Mouse (Mus musculus) C2C12 (cell line): ENCODE results near the gene Rsph1. TPM values are rescaled to one million over a fixed set of nuclear protein-coding genes. Genes with fewer than 3 reads are reported as not detected.

Experiments
- H3K27me3 ChIP-seq: one replicate; pipeline ENCODE4 v1.6.1; 2011; ENCODE audit not compliant: control insufficient read depth, insufficient read depth, insufficient read length
- H3K36me3 ChIP-seq: one replicate; pipeline ENCODE4 v1.6.1; 2011; ENCODE audit not compliant: control insufficient read depth, insufficient read depth
- H3K4me3 ChIP-seq: one replicate; pipeline ENCODE4 v1.5.1; 2011; ENCODE audit warnings: mild to moderate bottlenecking, control low read depth; ENCODE audit not compliant: poor library complexity, insufficient read depth, severe bottlenecking
- H3K79me2 ChIP-seq: one replicate; pipeline ENCODE4 v1.6.1; 2011; ENCODE audit not compliant: control insufficient read depth, insufficient read depth
- H3K79me3 ChIP-seq: one replicate; pipeline ENCODE4 v1.6.1; 2011; ENCODE audit warnings: low read depth, control low read depth
- H3ac ChIP-seq: one replicate; pipeline ENCODE3; 2011; ENCODE audit warnings: low read depth; ENCODE audit not compliant: control insufficient read depth, insufficient read length
- CEBPB ChIP-seq: IDR thresholded peaks from one replicate; pipeline ENCODE4 v1.6.1; 2011; ENCODE audit warnings: low read depth, mild to moderate bottlenecking, control low read depth, moderate library complexity
- CTCF ChIP-seq: IDR thresholded peaks from one replicate; pipeline ENCODE4 v1.5.1; 2011; ENCODE audit not compliant: control insufficient read depth, insufficient read depth, insufficient read length
- FOSL1 ChIP-seq: IDR thresholded peaks from one replicate; pipeline ENCODE4 v1.8.0; 2011; ENCODE audit warnings: mild to moderate bottlenecking, low read length; ENCODE audit not compliant: poor library complexity, insufficient read depth, severe bottlenecking
- MAX ChIP-seq: IDR thresholded peaks from one replicate; pipeline ENCODE4 v1.6.1; 2011; ENCODE audit warnings: mild to moderate bottlenecking, control low read depth
- MYOD1 ChIP-seq: IDR thresholded peaks from one replicate; pipeline ENCODE4 v1.6.1; 2011; ENCODE audit warnings: low read depth; ENCODE audit not compliant: control insufficient read depth, insufficient read length
- MYOG ChIP-seq: IDR thresholded peaks from one replicate; pipeline ENCODE4 v1.6.1; 2011; ENCODE audit not compliant: control insufficient read depth, insufficient read length; ENCODE audit errors: extremely low read depth
- USF1 ChIP-seq: IDR thresholded peaks from one replicate; pipeline ENCODE4 v1.6.1; 2011; ENCODE audit warnings: low read depth, mild to moderate bottlenecking, control low read depth, moderate library complexity
- polyA plus RNA-seq: library from polyadenylated mRNA; unstranded; fragments of >200 nt; fragmentation: generic; extraction: Trizol; gene quantifications from one replicate; pipeline ENCODE4 v1.2.1, GENCODE M21; 2012; ENCODE audit warnings: missing spikeins

Rsph1 gene
- polyA plus RNA-seq, 1 experiment: 0.20 TPM

GRCm38 (mm10) chr17:31305776-31306120 is 28.6 kb upstream of the Rsph1 start:
- no peaks in the 10 kb centered on the region for H3K79me2 ChIP-seq
- TF ChIP-seq CTCF (no peak), MAX (no peak), MYOD1 (no peak), MYOG (no peak), CEBPB (no peak)
- H3ac ChIP-seq: no peak overlapping the region
- H3K79me3 ChIP-seq: no peaks in the 10 kb centered on the region
- peaks cover 5% of the 10 kb centered on the region for H3K27me3 ChIP-seq
- H3K36me3 ChIP-seq: no peaks in the 10 kb centered on the region
- no peak overlapping the region for H3K4me3 ChIP-seq

- H3K36me3 ChIP-seq: no peaks in the 10 kb centered on the region
- no peak overlapping the region for H3ac ChIP-seq
- H3K27me3 ChIP-seq: peaks cover 5% of the 10 kb centered on the region
- no peak overlapping the region for H3K4me3 ChIP-seq
- no peak for TF ChIP-seq FOSL1
- no peaks in the 10 kb centered on the region for H3K79me3 ChIP-seq
- H3K79me2 ChIP-seq: no peaks in the 10 kb centered on the region
Observed at GRCm38 (mm10) chr17:31304895-31305775, 28.0 kb upstream of the Rsph1 start.

- H3K79me2 ChIP-seq: no peaks in the 10 kb centered on the region
- no peaks in the 10 kb centered on the region for H3K36me3 ChIP-seq
- H3K4me3 ChIP-seq: no peak overlapping the region
- H3ac ChIP-seq: no peak overlapping the region
- no peaks in the 10 kb centered on the region for H3K79me3 ChIP-seq
- H3K27me3 ChIP-seq: peaks cover 5% of the 10 kb centered on the region
- TF ChIP-seq USF1: no peak
- no peak for TF ChIP-seq CTCF
- no peak for TF ChIP-seq CEBPB
- no peak for TF ChIP-seq MYOG
- no peak for TF ChIP-seq FOSL1
- TF ChIP-seq MYOD1: no peak
Observed at GRCm38 (mm10) chr17:31303401-31303800, 26.2 kb upstream of the Rsph1 start.

DNA sequence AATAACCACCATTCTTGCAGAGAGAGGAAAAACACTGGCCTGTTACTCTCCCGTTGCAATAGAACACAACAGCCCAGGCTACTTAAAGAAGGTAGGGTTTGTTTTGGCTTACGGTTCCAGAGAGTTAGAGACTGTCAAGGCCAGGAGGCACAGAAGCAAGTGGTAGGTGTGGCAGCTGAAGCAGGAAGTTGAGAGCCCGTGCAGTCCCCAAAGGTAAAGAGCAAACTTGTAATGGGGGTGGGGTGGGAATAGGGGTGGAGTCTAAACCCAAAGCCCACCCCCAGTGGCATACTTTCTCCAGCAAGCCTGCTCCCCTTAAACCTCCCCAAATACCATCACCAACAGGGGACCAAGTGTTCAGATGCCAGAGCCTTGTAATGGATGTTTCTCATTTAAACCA is 23.6 kb upstream of the Rsph1 start:
- no peak overlapping the region for H3ac ChIP-seq
- TF ChIP-seq MYOD1: no peak
- TF ChIP-seq USF1: no peak
- no peak for TF ChIP-seq CEBPB
- H3K79me3 ChIP-seq: no peaks in the 10 kb centered on the region
- no peaks in the 10 kb centered on the region for H3K79me2 ChIP-seq
- no peak overlapping the region for H3K4me3 ChIP-seq
- no peaks in the 10 kb centered on the region for H3K36me3 ChIP-seq
- H3K27me3 ChIP-seq: peaks cover 18% of the 10 kb centered on the region

- no peak overlapping the region for H3K4me3 ChIP-seq
- H3K27me3 ChIP-seq: peaks cover 25% of the 10 kb centered on the region
- no peaks in the 10 kb centered on the region for H3K36me3 ChIP-seq
- TF ChIP-seq CTCF (no peak), MYOG (no peak), MYOD1 (no peak), MAX (no peak), CEBPB (no peak), USF1 (no peak), FOSL1 (no peak)
- no peak overlapping the region for H3ac ChIP-seq
- H3K79me3 ChIP-seq: no peaks in the 10 kb centered on the region
- H3K79me2 ChIP-seq: no peaks in the 10 kb centered on the region
Observed at GRCm38 (mm10) chr17:31299981-31300380, 22.8 kb upstream of the Rsph1 start.

DNA sequence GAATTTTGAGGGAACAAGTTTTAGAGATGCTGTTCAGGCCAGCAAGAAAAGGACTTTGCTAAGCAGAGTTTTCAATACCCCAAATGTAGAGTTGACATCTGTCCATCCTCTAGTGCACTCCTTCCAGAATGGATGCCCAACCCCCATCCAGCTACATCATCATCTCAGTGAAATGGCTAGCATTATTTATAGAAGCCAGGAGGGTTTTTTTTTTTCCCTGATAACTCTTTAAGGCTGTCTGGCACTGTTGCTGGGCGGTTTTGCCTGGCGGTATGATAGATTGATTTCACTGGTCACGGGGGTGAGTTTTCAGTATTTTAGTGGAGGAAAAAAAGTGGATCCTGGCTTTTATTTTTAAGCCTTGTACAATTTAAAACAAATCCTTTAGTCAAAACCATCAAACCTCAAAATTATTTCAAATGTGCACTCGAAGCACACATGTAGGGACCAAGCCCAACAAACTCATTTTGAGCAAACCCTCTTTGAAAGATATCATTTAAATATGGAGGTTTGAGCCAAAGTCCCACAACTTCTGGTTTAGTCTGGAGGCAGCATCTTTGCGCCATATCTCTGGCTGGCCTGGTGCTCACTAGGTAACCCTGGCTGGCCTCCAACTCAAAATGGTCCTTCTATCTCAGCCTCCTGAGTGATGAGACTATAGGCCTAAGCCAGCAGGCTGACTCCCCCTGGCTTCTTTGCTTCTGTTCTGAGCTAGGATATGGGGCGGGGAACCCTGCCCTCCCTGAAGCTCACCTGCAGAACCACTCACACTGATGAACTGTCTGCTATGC is 21.4 kb upstream of the Rsph1 start:
- Histone ChIP-seq H3K27me3 (peaks cover 25% of the 10 kb centered on the region), H3K4me3 (no peak overlapping the region), H3K79me2 (no peaks in the 10 kb centered on the region), H3ac (no peak overlapping the region), H3K79me3 (no peaks in the 10 kb centered on the region), H3K36me3 (no peaks in the 10 kb centered on the region)
- TF ChIP-seq MYOD1: no peak
- TF ChIP-seq CEBPB: no peak
- TF ChIP-seq USF1: no peak
- TF ChIP-seq MAX: no peak
- no peak for TF ChIP-seq MYOG
- no peak for TF ChIP-seq FOSL1
- no peak for TF ChIP-seq CTCF
